Mouse (Mus musculus): ENCODE results near the gene Nkx2-5. TPM values are rescaled to one million over a fixed set of nuclear protein-coding genes. Genes with fewer than 3 reads are reported as not detected.

Gene Nkx2-5
- total RNA-seq, 2 experiments from 2014 or later, result not detected

DNA sequence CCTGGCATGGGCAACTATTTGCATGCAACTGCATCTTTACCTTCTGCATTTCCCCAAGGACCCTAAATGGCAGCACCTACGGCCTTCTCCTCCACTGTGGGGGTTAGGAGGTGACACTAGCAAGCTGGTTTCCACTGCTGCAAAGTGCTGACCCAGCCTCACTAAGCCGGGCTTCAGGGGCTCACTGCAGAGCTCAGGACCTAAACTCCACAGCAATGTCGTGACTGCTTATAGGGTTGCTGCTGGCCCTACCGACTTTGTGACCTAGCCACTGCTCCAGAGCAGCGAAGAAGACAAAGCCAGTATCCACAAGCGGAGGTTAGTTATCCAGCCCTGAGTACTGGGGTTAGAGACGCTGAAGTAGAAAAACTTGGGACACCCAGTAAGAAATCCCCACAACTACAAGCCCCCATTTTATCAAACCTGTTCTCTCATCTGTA is 7.2 kb downstream of the Nkx2-5 start:
- no peak for DNase-seq (ENCODE audit: low spot score in 2 of 2)

DNA sequence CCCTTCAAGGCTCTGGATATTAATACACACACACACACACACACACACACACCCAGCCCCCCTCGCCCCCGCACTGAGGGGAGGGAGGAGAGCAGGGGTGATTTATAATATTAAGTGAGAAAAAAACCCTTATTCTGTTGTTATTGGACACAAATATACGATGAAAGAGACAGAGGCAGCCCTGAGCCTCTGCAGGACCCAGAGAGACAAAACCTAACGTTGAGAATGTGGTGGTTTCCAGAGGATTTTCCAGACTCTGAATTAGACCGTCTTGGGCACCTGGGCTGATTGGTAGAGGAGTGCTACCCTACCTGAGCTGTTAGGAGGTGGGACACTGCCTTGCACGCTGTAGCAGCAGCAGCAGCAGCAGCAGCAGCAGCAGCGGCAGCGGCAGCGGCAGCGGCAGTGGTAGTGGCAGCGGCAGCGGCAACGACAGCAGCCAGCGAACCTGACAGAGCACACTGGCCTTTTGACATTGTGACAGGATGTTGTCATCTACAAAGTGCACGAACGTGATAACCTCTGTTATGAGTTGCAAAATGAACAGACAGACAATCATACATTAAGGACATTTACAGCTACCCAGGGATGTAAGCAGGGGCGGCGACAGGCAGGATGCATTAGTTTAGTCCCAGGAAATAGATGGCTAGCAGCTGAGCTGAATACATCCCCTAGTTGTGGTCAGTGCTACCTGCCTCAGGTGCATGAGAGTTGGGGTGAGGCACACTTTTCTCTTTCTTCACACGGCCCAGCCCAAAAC is 7.8 kb downstream of the Nkx2-5 start:
- no peak for DNase-seq (ENCODE audit: low spot score in 2 of 2)

DNA sequence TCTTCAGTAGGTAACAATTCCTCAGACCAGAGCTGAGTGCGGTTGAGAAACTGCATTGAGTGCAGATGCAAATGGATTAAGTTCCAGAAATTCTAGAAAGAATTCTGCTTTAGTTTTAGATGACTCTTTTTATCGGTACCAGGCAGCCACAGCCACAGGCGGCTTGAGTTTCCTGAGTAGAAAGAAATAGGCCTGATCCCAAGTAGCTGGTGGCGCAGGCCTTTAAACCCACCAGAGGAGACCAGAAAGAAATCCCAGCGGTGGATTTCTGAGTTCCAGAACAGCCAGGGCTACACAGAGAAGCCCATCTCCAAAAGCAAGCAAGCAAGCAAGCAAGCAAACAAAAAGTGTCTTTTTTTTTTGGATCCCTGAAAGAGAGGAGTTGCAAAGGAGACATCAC is 8.4 kb downstream of the Nkx2-5 start:
- DNase-seq (ENCODE audit: low spot score in 2 of 2), result no peak

DNA sequence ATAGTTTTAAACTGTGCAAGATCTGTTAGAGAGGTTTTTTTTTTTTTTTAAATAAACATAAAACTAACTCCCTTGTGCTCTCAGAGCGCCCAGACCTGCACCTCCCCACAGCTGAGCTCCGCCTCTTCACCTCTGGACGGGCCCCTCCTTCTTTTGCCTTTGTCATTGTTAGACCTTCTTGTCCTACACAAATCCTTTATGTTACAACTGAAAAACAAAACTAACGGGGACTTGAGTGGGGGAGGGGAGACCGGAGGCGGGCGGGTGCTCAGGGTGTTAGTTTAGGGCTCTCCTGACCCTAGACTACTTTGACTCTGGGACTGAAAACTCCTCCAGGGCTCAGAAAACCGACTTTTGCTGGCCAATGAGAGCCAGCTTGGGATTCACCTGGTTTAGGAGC is 8.9 kb downstream of the Nkx2-5 start:
- DNase-seq (ENCODE audit: low spot score in 2 of 2), result no peak

DNA sequence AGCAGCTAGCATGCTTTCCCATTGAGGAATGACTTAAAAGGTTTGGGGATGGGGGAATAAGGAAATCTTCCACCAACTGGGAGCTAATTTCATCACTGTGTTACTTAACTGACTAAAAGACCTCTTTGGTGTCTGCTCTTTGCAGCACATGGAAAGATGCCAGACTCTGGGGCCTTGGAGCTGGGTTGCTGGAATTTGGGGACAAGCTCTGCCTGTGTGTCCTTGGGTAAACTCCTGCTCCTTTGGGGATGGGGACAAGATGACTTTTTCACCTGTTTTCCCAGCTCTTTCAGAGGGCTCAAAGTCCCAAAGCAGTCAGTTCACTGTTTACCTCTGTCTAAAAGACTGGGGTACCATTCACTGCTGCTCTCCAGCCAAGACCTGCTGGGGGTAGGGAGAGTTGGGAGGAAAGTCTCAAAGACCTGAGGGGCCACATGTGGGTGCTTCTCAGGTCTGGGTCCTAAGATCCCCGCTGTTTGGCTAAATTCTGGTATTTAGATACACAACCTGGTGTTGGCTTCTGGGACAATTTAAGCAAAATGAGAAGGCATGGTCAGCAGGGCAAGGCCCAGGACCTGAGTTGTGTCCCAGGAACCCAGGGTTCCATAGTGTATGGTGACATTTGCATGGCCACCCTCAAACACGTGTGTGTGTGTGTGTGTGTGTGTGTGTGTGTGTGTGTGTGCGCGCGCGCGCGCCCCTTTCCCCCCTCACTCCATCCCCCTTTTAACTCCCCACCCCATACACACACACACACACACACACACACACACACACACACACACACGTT is 9.6 kb downstream of the Nkx2-5 start:
- no peak for DNase-seq (ENCODE audit: low spot score in 2 of 2)

DNA sequence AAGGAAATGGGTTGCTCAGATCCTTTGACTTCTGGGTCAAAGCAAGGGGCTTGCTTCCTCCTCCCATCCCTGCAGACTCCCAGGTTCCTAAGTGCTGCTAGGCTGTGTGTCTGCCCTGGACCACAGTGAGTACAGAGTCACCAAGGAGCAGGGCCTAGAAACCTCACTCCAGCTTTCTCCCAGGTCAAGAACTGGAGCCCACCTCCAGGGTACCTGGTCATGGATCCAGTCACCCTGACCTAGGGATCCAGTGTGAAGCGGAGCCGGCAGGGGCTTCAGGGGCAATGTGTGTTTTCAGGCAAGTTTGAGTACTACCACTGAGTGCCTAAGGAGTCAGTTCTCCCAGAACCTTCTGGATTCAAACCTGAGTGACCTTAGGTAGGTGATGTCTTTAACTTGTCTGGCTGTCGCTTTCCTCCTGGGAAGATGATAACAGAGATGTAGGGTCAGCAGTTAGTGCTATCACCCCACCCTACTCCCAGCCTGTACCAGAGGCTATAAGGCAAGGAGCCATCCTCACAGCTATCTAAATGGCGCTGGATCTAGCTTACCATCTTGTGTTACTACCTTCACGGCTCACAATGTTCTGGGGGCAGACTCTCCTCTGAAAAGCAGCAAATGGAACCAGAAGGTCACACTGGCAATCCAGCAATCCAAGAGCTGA is 10.4 kb downstream of the Nkx2-5 start:
- DNase-seq (ENCODE audit: low spot score in 2 of 2), result no peak

DNA sequence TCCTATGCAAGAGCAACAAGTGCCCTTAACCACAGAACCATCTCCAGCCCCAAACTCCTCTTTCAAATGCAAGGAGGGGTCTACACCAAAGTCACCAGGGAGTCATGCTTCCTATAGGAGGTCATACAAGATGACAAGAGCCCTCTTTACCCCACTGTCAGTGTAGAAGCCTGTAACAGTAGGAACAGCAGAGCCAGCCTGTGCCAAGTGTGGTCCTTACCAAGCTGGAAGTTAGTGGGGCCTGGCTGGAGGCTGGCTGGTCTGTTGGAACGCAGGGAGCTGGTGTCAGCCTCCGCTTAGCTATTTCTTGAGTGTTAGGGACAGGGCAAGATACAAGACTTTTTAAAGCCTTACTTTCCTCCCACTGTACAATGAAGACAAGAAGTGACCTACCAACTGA is 11.0 kb downstream of the Nkx2-5 start:
- DNase-seq (ENCODE audit: low spot score in 2 of 2), result no peak

DNA sequence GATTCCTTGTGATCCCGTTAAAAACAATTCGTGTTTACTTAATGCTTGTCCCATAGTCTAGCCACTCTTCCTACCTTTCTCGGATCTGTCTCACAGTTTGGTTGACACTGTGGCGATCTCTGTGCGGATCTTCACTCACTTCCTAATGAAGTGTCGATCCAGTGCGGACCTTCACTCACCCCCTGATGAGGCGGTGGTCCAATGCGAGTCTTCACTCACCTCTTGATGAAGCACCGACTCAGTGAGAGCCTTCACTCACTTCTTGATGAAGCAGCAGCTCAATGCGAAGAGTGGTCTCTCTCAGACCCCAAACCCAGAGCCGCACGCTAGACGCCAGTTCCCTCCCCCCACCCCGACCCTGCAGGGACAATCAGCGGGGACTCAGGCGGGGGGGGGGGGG is 18.7 kb downstream of the Nkx2-5 start:
- DNase-seq (ENCODE audit: low spot score in 2 of 2), result no peak

DNA sequence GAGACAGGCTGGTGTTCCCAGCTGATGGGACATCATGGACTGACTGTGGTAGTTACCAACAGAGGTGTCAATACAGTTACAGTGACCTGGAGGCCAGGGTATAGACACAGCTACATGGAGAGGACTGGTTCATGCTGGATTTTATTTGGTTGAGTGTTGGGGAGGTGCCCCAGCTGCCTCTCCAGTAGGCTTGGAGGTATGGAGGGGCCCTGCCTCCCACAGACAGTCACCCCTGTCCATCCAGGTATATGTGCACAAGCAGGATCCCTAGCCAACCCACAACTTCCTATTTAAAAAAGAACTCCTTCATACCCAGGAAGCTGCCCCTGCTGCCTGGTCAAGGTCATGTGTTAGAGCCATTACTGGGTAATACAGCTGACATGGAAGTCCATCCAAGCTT is 27.0 kb downstream of the Nkx2-5 start:
- no peak for DNase-seq (ENCODE audit: low spot score in 2 of 2)

DNA sequence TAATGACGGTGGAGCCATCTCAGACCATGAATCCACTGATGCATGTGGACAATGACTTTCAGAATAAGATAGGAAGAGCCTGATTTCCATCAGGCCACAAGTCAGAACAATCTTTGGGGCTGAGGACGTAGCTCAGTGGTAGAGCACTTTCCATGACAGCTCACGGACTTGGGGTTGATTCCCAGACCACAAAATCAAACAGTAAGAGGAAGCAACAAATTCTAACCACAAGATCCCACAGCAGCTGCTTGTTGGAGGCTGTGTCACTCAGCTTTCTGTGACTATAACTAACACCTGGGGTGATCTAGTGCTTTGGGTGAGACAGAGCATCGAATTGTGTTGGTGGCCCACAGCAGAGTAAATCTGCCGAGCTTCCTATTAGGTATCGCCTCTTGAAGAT is 28.0 kb downstream of the Nkx2-5 start:
- no peak for DNase-seq (ENCODE audit: low spot score in 2 of 2)

DNA sequence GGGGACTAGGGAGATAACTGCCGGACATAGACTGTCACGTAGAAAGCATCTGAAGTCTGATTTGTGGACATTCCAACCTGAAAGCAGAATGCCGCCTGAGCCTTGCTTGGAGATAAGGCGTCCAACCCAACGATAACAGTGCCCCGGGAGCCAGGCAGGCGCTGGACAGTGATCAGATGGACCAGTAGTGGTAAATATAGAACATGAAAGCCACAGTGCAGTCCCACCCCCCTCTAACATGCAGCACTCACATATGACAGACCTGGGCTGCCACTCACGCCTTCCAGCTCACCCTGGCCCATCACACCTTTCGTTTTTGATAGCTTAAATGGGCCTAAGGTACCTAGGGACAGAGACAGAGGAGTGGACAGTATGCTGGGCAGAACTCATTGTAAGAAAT is 31.3 kb downstream of the Nkx2-5 start:
- no peak for DNase-seq (ENCODE audit: low spot score in 2 of 2)

DNA sequence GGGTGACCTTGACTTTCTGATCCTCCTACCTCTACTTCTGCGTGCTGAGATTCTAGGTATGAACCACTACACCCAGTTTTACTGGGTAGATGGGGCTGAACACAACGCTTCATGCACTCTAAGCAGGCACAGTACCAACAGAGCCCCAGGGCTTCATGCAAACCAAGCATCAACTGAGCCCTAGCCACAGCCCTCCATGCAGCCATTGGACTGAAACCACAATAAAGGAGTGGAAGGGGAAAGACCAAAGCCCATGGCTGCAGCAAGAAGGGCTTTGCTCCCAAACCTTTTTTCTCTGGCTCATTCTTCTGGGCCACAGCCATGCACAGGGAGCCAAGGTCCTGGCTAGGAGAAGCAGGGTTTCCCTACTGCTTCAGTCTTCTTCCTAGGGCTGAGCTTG is 32.2 kb downstream of the Nkx2-5 start:
- no peak for DNase-seq (ENCODE audit: low spot score in 2 of 2)

DNA sequence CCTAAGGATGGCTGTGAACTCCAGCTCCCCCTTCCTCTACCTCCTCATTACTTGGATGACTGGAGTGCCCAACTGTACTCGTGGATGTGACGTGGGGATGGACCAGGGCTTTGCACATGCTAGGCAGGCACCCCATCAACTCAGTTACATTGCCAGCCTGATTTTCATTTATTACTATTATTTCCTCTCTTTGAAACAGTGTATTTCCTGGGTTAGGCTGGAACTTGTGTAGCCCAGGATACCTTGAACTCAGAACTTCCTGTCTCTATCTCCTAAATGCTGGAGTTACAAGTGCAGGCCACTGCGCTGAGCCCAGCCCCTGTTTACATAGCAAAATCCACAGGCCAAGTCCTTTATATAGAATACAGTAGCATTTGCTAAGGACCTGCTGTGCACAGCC is 41.9 kb downstream of the Nkx2-5 start:
- no peak for DNase-seq (ENCODE audit: low spot score in 2 of 2)

DNA sequence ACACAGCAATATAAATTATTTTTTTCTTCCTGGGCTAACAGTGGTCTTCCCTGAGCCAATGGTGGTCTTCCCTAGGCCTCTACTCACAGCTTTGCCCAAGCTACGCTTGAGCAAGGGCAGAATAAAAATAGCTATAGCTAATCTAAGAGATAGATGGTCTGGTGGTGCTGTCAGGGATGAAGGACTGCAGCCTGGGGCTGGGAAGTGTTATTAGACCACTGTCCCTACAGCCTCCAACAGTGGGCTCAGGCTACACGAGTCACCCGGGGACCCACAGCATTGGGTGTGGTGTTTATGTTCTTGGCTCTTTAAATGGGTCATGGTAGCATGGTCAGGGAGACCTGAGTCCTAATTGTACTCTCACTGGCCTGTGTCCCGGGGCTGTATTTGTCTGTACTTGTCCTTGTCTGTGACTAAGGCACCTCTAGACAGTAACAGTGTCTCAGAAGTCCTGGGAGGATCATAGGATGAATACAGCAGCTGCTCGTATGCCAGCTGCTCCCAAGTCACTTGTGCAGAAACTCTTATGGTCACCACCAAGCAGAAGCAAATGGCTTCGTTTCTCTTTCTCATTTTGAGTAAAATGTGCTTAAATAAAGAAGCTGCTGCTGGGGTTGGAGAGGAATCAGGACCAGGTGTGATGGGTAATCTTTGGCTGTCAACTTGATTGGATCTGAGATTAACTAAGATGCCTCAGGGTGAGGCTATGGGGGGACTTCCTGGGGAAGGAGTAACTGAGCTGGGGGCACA is 47.3 kb downstream of the Nkx2-5 start:
- no peak for DNase-seq (ENCODE audit: low spot score in 2 of 2)

DNA sequence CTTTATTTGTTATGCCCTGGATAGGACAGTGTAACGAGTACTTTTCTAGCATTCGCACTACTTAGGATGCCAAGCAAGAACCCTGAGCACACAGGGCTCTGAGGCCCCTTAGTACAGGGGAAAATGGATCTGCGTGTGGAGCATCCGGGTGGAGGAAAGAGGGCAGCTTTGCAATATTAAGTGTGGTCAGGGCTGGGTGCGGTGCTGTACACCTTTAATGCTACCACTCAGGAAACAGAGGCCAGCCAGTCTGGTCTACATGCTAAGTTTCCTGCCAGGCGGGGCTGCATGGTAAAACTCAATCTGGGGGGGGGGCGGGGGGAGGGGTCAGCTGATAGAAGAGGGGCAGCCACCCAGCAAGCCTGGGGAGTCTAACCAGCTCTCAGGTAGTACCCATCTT is 49.4 kb downstream of the Nkx2-5 start:
- DNase-seq (ENCODE audit: low spot score in 2 of 2), result no peak

DNA sequence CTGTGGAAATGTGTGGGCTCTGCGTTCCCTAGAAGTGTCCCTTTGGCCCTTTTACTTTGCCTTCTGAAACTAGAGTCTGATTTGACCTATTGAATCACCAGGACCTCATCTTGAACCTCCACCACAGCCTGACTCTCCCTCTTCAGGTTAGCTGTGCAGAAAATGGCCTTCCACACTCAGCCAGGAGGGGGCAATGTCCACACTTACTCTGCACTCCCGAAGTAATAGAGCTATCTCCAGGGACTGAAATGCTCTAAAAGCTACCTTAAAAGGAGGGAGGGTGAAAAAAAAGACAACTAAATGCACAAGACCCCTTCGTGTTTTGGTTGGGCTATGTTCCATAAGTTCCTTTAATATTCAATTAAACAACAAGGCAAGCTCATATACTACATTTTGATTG is 50.1 kb downstream of the Nkx2-5 start:
- DNase-seq (ENCODE audit: low spot score in 2 of 2), result peak; percentile 44 to 60

DNA sequence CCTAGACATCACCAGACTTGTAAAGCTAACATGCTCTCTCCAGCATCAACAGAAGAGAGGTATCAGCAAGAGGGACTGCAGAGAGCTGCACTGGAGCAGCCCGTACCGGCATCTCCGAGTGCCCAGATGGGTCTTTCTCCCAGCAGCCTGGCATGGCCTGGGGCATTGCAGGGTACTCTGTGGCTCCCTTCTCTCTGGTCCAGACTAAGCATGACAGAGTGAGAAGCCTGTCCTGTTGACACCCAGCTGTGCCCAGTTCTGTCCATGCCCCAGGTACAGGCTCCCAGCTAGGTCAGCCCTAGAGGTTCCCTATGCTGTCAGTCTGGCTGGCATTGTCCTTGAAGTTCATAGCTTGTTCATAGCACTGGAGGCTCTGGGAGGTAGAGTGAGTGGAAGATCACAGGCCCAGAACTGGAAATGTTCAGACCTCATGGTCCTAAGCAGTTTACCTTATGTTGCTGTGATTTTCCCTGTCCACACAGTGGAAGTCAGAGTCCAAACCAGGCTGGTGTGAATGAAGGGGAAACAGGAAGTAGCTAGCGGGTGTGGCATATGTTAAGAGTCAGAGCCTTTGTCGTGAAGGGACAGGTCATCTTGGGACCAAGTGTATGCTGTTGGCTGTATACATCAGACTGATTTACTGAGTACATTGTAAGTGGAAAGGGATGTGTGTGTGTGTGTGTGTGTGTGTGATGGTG is 51.6 kb downstream of the Nkx2-5 start:
- no peak for DNase-seq (ENCODE audit: low spot score in 2 of 2)

DNA sequence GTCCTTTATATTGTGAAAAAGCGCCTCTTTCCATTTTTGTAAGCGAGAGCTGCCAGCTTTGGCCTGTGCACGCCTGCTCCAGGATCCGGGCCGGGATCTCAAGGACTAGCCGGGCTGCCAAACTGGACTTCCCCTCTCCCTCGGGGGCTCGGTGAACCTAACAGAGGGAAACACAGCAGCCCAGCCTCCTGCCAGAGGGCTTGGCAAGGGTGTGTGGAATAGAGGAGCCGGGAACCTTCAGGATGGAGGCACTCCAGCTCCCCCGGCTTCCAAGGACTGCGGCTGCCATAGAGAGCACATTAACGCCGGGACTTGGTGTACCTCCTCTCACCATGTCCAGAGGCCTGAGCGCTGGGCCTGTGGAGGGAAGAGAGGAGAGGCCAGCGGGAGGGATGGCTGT is 52.7 kb downstream of the Nkx2-5 start:
- DNase-seq (ENCODE audit: low spot score in 2 of 2), result no peak

DNA sequence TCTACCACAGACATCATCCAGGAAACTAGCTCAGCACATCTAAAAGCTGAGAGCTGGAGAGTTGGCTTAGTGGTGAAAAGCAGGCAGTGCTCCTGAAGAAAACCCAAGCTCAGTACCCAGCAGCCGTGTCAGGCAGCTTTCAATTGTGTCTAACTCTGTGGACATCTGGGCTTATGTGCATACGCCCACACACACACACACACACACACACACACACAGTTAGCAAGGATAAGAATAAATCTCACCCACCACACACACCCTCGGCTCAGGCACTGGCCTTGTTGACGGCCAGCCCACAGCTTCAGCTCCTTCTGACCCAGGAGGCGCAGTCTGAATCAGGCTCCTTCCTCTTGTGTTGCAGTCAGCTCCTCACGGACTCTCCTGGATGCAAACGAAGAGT is 53.2 kb downstream of the Nkx2-5 start:
- no peak for DNase-seq (ENCODE audit: low spot score in 2 of 2)

DNA sequence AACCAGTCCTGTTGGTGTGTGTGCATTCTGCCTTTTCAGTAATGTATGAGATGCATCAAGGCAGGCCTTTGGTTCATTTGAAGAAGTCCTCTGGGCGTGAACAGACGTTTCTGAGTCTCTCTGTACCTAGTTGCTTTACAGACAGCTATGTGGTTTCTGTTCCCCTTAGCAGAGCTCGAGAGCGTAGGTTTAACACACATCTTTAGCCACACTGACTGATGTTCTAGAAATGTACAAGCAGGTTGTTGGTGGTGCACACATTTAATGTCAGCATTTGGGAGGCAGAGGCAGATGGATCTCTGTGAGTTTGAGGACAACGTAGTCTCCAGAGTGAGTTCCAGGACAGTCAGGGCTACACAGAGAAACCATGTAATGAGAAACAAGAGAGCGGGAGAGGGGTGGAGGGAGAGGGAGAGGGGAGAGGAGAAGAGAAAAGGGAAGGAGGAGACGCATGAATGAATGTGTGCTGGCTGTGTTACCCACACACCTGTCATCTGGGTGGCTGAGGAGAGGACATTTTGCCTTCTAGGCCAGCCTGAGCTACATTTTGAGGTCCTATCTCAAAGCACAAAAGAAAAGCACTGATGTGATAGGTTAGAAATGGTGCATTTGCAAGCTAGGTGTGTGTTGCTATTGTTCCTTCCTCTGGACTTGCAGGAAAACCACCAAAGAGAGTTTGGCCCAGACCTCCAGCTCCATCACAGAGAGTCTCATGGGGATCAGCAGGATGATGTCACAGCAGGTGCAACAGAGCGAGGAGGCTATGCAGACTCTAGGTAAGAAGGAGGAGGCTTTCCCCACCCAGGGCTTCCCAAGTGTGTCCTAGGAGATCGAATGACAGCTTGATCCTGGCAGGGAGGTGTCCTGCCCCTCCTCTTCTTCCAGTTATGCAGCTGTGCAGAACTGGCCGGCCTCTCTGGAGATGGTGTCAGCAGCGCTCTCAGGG is 54.3 kb downstream of the Nkx2-5 start:
- no peak for DNase-seq (ENCODE audit: low spot score in 2 of 2)

Measured in adrenal gland, adult 18-20 months (tissue).